ENCODE assay signal across 15 mouse cellular contexts in the genomic region with DNA sequence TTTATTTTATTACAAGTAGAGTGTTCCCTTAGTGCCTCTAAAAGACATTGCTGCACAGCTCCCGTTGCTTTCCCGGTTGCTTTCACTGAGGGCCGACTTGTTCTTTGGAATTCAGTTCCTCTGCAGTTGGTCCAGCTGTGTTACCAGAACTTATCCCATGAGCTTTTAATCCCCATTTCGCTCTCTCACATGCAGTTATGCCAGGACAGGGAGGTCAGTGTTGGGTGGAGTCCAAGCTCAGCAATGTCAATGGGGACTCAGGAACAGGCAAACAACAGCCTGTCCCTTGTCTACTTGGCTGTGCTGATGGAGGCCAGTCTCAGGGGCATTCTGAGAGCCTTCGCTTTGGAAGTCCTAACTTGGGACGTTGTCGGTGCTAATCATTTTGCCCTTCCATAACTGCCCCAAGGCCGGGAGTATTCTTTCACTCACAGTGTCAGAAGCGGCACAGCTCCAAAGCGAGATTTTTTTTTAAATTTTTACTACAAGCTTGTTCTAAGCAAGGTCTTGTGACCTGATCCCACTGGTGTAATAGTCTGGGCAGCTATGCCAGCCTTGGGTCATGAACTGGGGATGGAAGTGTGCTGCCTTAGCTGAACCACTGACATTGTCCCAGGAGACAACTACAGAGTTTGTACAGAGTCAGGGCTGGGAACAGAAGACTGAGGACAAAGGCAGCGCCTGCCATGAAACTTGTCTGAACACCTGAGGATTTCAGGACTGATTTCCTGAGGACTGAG. TPM values are rescaled to one million over a fixed set of nuclear protein-coding genes. Genes with fewer than 3 reads are reported as not detected.
DNase-seq lines count a peak whose midpoint lies in the region; ATAC-seq lines count a peak whose summit lies in the region.
"Had no signal": no experiment of that assay in that cellular context is flagged by ENCODE, and none has a peak within 500 bp of the region (broad histone marks: within the 10 kb centered on the region; RNA-seq: fewer than 3 reads in every experiment).

No protein-coding gene starts in this region.

- no peaks in the 10 kb centered on the region for H3K27me3 ChIP-seq in kidney, embryonic 14.5 days (ENCODE audit: control insufficient read depth, insufficient read depth, low read length)
- H3K27me3 ChIP-seq: hindbrain, embryonic 15.5 days had no signal

- WGBS in kidney, embryonic 14.5 days, result 82% methylated on average over 11 of the region's 11 CpGs

- H3K9ac ChIP-seq in kidney, embryonic 14.5 days (ENCODE audit: low read depth, low read length), result no peak overlapping the region
- H3K9ac ChIP-seq: hindbrain, embryonic 15.5 days had no signal

- no peaks in the 10 kb centered on the region for H3K36me3 ChIP-seq in kidney, embryonic 14.5 days (ENCODE audit: control insufficient read depth, insufficient read depth, low read length)
- H3K36me3 ChIP-seq: hindbrain, embryonic 15.5 days had no signal

- DNase-seq in kidney, adult 9 months, result peak; percentile 23
- peak; percentile 8 for DNase-seq in adrenal gland, postnatal 25 days
- peak; percentile 39 for DNase-seq in gastrocnemius, postnatal 10 days
- peak; percentile 46 for DNase-seq in heart, postnatal 25 days (ENCODE audit: low spot score)
- no peak for DNase-seq in embryo, embryonic 10 days (ENCODE audit: low spot score)
- DNase-seq in spleen, postnatal 36 days (ENCODE audit: low spot score in 2 of 2), result no peak
- DNase-seq in left cerebral cortex, adult 11 months (ENCODE audit: low spot score), result no peak
- DNase-seq: lung, adult 18-20 months; thymus, adult 18-20 months had no signal

- H3K27ac ChIP-seq in kidney, embryonic 14.5 days (ENCODE audit: low read depth, low read length), result no peak overlapping the region
- H3K27ac ChIP-seq: hindbrain, embryonic 15.5 days had no signal

- H3K4me1 ChIP-seq in kidney, embryonic 14.5 days (ENCODE audit: control insufficient read depth, insufficient read depth, low read length), result no peaks in the 10 kb centered on the region
- H3K4me1 ChIP-seq: hindbrain, embryonic 15.5 days had no signal

- intact Hi-C loops in heart, postnatal 25 days (cut with DNase I), result no loop called here

- ATAC-seq in kidney, embryonic 14.5 days (ENCODE audit: low FRiP score, low TSS enrichment), result no peak

- H3K4me3 ChIP-seq in kidney, embryonic 14.5 days (ENCODE audit: low read length), result no peak overlapping the region
- H3K4me3 ChIP-seq: hindbrain, embryonic 15.5 days had no signal

- H3K4me2 ChIP-seq in kidney, embryonic 14.5 days (replicated peaks; ENCODE audit: low read depth, low read length), result no peak overlapping the region
- H3K4me2 ChIP-seq: hindbrain, embryonic 15.5 days had no signal

- no peaks in the 10 kb centered on the region for H3K9me3 ChIP-seq in kidney, embryonic 14.5 days (ENCODE audit: control insufficient read depth, low read length)
- H3K9me3 ChIP-seq: hindbrain, embryonic 15.5 days had no signal

RNA-seq across cellular contexts. Expression of a gene that starts 29.0 kb away (rescaled TPM):
- 41.6 and 46.7 TPM in 2 replicates for polyA plus RNA-seq in kidney, embryonic 14.5 days (2014; fragmentation: Nextera tagmentation; extraction: Ambion mirVana)
- 88.5 and 95.1 TPM in 2 replicates for total RNA-seq in adrenal gland, postnatal 25 days (2021)
- total RNA-seq in gastrocnemius, postnatal 10 days (2021), result 10 to 100 TPM; 25.3 to 27.2 TPM
- total RNA-seq in heart, postnatal 25 days (2021), result 100 to 1,000 TPM; 284 to 285 TPM

RNA-seq across cellular contexts. Expression of a gene that starts 43.9 kb away (rescaled TPM):
- not detected in 2 replicates for polyA plus RNA-seq in kidney, embryonic 14.5 days (2014; fragmentation: Nextera tagmentation; extraction: Ambion mirVana)
- total RNA-seq in adrenal gland, postnatal 25 days (2021), result 0.86 TPM in 1 of 2 replicates, not detected in the other
- under 1 TPM; 0.21 to 0.23 TPM for total RNA-seq in gastrocnemius, postnatal 10 days (2021)
- 1 to 10 TPM in 1 of 2 experiments, under 1 TPM in 1; 0.75 to 2.1 TPM for total RNA-seq in heart, postnatal 25 days (2021)
- total RNA-seq: layer of hippocampus, adult 8-10 months; left cerebral cortex, postnatal 36 days; megakaryocyte, adult 5-6 weeks had no signal
- polyA plus RNA-seq: cortical plate, adult 2 months; hindbrain, embryonic 15.5 days had no signal

Comparison
In these comparisons a context has a peak if more than half of its experiments do, and no peak if none do; other contexts are left out.
1. DNase-seq: peak in kidney, adult 9 months (single experiment), adrenal gland, postnatal 25 days (single experiment), gastrocnemius, postnatal 10 days (single experiment) and heart, postnatal 25 days (single experiment); none in embryo, embryonic 10 days (single experiment), spleen, postnatal 36 days (0 of 2) and left cerebral cortex, adult 11 months (single experiment).